8 mouse cellular contexts compared by ENCODE assay signal in genomic region chr4:126745506-126746193, GRCm38 (mm10). TPM values are rescaled to one million over a fixed set of nuclear protein-coding genes. Genes with fewer than 3 reads are reported as not detected.
DNase-seq lines count a peak whose midpoint lies in the region; ATAC-seq and TF ChIP-seq lines count a peak whose summit lies in the region.

No protein-coding gene starts in this region.

- peak; percentile 81 for DNase-seq in intestine, embryonic 14.5 days (ENCODE audit: low spot score)
- DNase-seq in c-Kit-positive CD71-positive TER-119-positive erythroid progenitor cells, embryonic 14.5 days (ENCODE audit: low spot score), result peak; percentile 51
- DNase-seq in forebrain, postnatal 0 days, result peak; percentile 80
- DNase-seq in left cerebral cortex, postnatal 25 days (ENCODE audit: low spot score in 2 of 2), result peak; percentile 55
- DNase-seq in neural tube, embryonic 11.5 days (ENCODE audit: low spot score), result peak; percentile 48
- DNase-seq in urinary bladder, adult 2 months (ENCODE audit: low spot score), result no peak

- H3K4me3 ChIP-seq in intestine, embryonic 14.5 days (ENCODE audit: low read depth, low read length), result no peak overlapping the region
- no peak overlapping the region for H3K4me3 ChIP-seq in intestine, embryonic 15.5 days (replicated peaks)
- H3K4me3 ChIP-seq in E14TG2a.4 (replicated peaks; ENCODE audit: low read length), result peak overlapping the region; percentile 56
- no peak overlapping the region for H3K4me3 ChIP-seq in forebrain, postnatal 0 days (ENCODE audit: low read depth, low read length)
- H3K4me3 ChIP-seq in neural tube, embryonic 11.5 days (ENCODE audit: low read depth, low read length), result no peak overlapping the region

- H3K36me3 ChIP-seq in intestine, embryonic 14.5 days (ENCODE audit: control insufficient read depth, insufficient read depth, low read length), result peaks cover 63% of the 10 kb centered on the region
- H3K36me3 ChIP-seq in intestine, embryonic 15.5 days, result peaks cover 30% of the 10 kb centered on the region
- H3K36me3 ChIP-seq in E14TG2a.4 (ENCODE audit: insufficient read depth, low read length), result peaks cover 60% of the 10 kb centered on the region
- H3K36me3 ChIP-seq in forebrain, postnatal 0 days (ENCODE audit: insufficient read depth), result peaks cover 68% of the 10 kb centered on the region
- H3K36me3 ChIP-seq in neural tube, embryonic 11.5 days (ENCODE audit: control insufficient read depth, insufficient read depth, low read length), result peaks cover 12% of the 10 kb centered on the region

- H3K9ac ChIP-seq in intestine, embryonic 14.5 days (ENCODE audit: low read length), result no peak overlapping the region
- no peak overlapping the region for H3K9ac ChIP-seq in intestine, embryonic 15.5 days
- H3K9ac ChIP-seq in forebrain, postnatal 0 days, result no peak overlapping the region
- no peak overlapping the region for H3K9ac ChIP-seq in neural tube, embryonic 11.5 days (ENCODE audit: low read length)

- H3K27ac ChIP-seq in intestine, embryonic 14.5 days (ENCODE audit: low read depth), result no peak overlapping the region
- H3K27ac ChIP-seq in intestine, embryonic 15.5 days, result no peak overlapping the region
- no peak overlapping the region for H3K27ac ChIP-seq in forebrain, postnatal 0 days (ENCODE audit: low read depth, low read length)
- no peak overlapping the region for H3K27ac ChIP-seq in neural tube, embryonic 11.5 days (ENCODE audit: low read depth, low read length)

- WGBS in intestine, embryonic 14.5 days, result 47% methylated on average over 13 of the region's 13 CpGs
- 43% methylated on average over 13 of the region's 13 CpGs for WGBS in intestine, embryonic 15.5 days
- 33% methylated on average over 13 of the region's 13 CpGs for WGBS in forebrain, postnatal 0 days
- WGBS in neural tube, embryonic 11.5 days, result 42% methylated on average over 13 of the region's 13 CpGs

- H3K9me3 ChIP-seq in intestine, embryonic 14.5 days (ENCODE audit: control insufficient read depth, low read length), result no peaks in the 10 kb centered on the region
- no peaks in the 10 kb centered on the region for H3K9me3 ChIP-seq in intestine, embryonic 15.5 days
- H3K9me3 ChIP-seq in E14TG2a.4 (ENCODE audit: low read length), result no peaks in the 10 kb centered on the region
- no peaks in the 10 kb centered on the region for H3K9me3 ChIP-seq in forebrain, postnatal 0 days (ENCODE audit: low read length)
- no peaks in the 10 kb centered on the region for H3K9me3 ChIP-seq in neural tube, embryonic 11.5 days (ENCODE audit: control insufficient read depth, low read length)

- no peak overlapping the region for H3K4me2 ChIP-seq in intestine, embryonic 14.5 days (ENCODE audit: low read length)
- H3K4me2 ChIP-seq in intestine, embryonic 15.5 days (replicated peaks), result no peak overlapping the region
- H3K4me2 ChIP-seq in forebrain, postnatal 0 days (ENCODE audit: low read depth), result no peak overlapping the region
- H3K4me2 ChIP-seq in neural tube, embryonic 11.5 days (ENCODE audit: low read depth), result no peak overlapping the region

- peak; percentile 45 for TF ChIP-seq CTCF in E14TG2a.4 (conservative IDR thresholded peaks at IDR 0.05; ENCODE audit: low read length)
- peak; percentile 77 for TF ChIP-seq CTCF in forebrain, postnatal 0 days (IDR thresholded peaks at IDR 0.05; ENCODE audit: low read depth)

- no peaks in the 10 kb centered on the region for H3K27me3 ChIP-seq in intestine, embryonic 14.5 days (replicated peaks; ENCODE audit: control insufficient read depth, insufficient read depth, low read length)
- H3K27me3 ChIP-seq in intestine, embryonic 15.5 days (replicated peaks), result no peaks in the 10 kb centered on the region
- no peaks in the 10 kb centered on the region for H3K27me3 ChIP-seq in E14TG2a.4 (ENCODE audit: insufficient read depth, low read length)
- no peaks in the 10 kb centered on the region for H3K27me3 ChIP-seq in forebrain, postnatal 0 days (ENCODE audit: insufficient read depth, low read length)
- H3K27me3 ChIP-seq in neural tube, embryonic 11.5 days (ENCODE audit: control insufficient read depth, insufficient read depth, low read length), result no peaks in the 10 kb centered on the region

- intact Hi-C loops in left cerebral cortex, postnatal 25 days (cut with DNase I), result no loop called here

- H3K4me1 ChIP-seq in intestine, embryonic 14.5 days (replicated peaks; ENCODE audit: control insufficient read depth, insufficient read depth, low read length), result peaks cover 3% of the 10 kb centered on the region; the same call in 1 of the 2 replicates
- H3K4me1 ChIP-seq in intestine, embryonic 15.5 days (replicated peaks), result peaks cover 9% of the 10 kb centered on the region
- peaks cover 75% of the 10 kb centered on the region for H3K4me1 ChIP-seq in E14TG2a.4 (replicated peaks; ENCODE audit: low read depth, low read length)
- H3K4me1 ChIP-seq in forebrain, postnatal 0 days (ENCODE audit: insufficient read depth), result peaks cover 11% of the 10 kb centered on the region
- 0 out of 2 replicates have a peak, but pooled peaks cover 6% of the 10 kb centered on the region for H3K4me1 ChIP-seq in neural tube, embryonic 11.5 days (ENCODE audit: control insufficient read depth, insufficient read depth, low read length)

- no peak for ATAC-seq in intestine, embryonic 14.5 days (replicated peaks; ENCODE audit: low FRiP score, low TSS enrichment, low read depth)
- ATAC-seq in intestine, embryonic 15.5 days, result no peak
- peak; percentile 26; the same call in 1 of the 2 replicates for ATAC-seq in forebrain, postnatal 0 days
- ATAC-seq in neural tube, embryonic 11.5 days (ENCODE audit: insufficient read depth, low FRiP score, low TSS enrichment), result 0 out of 2 replicates have a peak, but pooled peaks have one; percentile 25

RNA-seq across cellular contexts. Expression of gene Ncdn, which starts 7.6 kb away (rescaled TPM):
- polyA plus RNA-seq in intestine, embryonic 14.5 days (2014; fragmentation: Nextera tagmentation; extraction: Ambion mirVana), result 29.0 and 29.8 TPM in 2 replicates
- 27.3 TPM in 2 replicates for polyA plus RNA-seq in intestine, embryonic 15.5 days (2015; fragmentation: Nextera tagmentation; extraction: Ambion mirVana)
- total RNA-seq in forebrain, postnatal 0 days (2014; rRNA removed), result 308 and 339 TPM in 2 replicates
- 205 and 223 TPM in 2 replicates for polyA plus RNA-seq in forebrain, postnatal 0 days (2015; fragmentation: Nextera tagmentation; extraction: Ambion mirVana)
- total RNA-seq in left cerebral cortex, postnatal 25 days (2021), result 100 to 1,000 TPM; 920 to 932 TPM
- 39.8 and 41.9 TPM in 2 replicates for polyA plus RNA-seq in neural tube, embryonic 11.5 days (2014; fragmentation: Nextera tagmentation; extraction: Ambion mirVana)
- polyA plus RNA-seq in urinary bladder, adult 2 months (2012; rRNA removed), result 26.1 and 27.2 TPM in 2 replicates

RNA-seq across cellular contexts. Expression of gene AU040320, which starts 7.7 kb away (rescaled TPM):
- polyA plus RNA-seq in intestine, embryonic 14.5 days (2014; fragmentation: Nextera tagmentation; extraction: Ambion mirVana), result 27.2 and 28.9 TPM in 2 replicates
- polyA plus RNA-seq in intestine, embryonic 15.5 days (2015; fragmentation: Nextera tagmentation; extraction: Ambion mirVana), result 29.3 and 30.4 TPM in 2 replicates
- total RNA-seq in forebrain, postnatal 0 days (2014; rRNA removed), result 33.4 and 35.7 TPM in 2 replicates
- polyA plus RNA-seq in forebrain, postnatal 0 days (2015; fragmentation: Nextera tagmentation; extraction: Ambion mirVana), result 27.4 and 33.5 TPM in 2 replicates
- 10 to 100 TPM; 51.5 to 65.0 TPM for total RNA-seq in left cerebral cortex, postnatal 25 days (2021)
- polyA plus RNA-seq in neural tube, embryonic 11.5 days (2014; fragmentation: Nextera tagmentation; extraction: Ambion mirVana), result 32.4 and 34.2 TPM in 2 replicates
- polyA plus RNA-seq in urinary bladder, adult 2 months (2012; rRNA removed), result 20.6 and 24.4 TPM in 2 replicates

RNA-seq across cellular contexts. Expression of gene Tfap2e, which starts 9.6 kb away (rescaled TPM):
- not detected in 2 replicates for polyA plus RNA-seq in intestine, embryonic 14.5 days (2014; fragmentation: Nextera tagmentation; extraction: Ambion mirVana)
- not detected in 2 replicates for polyA plus RNA-seq in intestine, embryonic 15.5 days (2015; fragmentation: Nextera tagmentation; extraction: Ambion mirVana)
- total RNA-seq in forebrain, postnatal 0 days (2014; rRNA removed), result 1.1 TPM in 2 replicates
- 0.86 and 0.93 TPM in 2 replicates for polyA plus RNA-seq in forebrain, postnatal 0 days (2015; fragmentation: Nextera tagmentation; extraction: Ambion mirVana)
- total RNA-seq in left cerebral cortex, postnatal 25 days (2021), result not detected
- 0.11 TPM in 2 replicates for polyA plus RNA-seq in neural tube, embryonic 11.5 days (2014; fragmentation: Nextera tagmentation; extraction: Ambion mirVana)
- polyA plus RNA-seq in urinary bladder, adult 2 months (2012; rRNA removed), result 0.04 TPM in 1 of 2 replicates, not detected in the other

Comparison
In these comparisons a context has a peak if more than half of its experiments do, and no peak if none do; other contexts are left out.
1. ATAC-seq: peak in forebrain, postnatal 0 days (single experiment) and neural tube, embryonic 11.5 days (single experiment); none in intestine, embryonic 14.5 days (single experiment) and intestine, embryonic 15.5 days (single experiment).